Mouse (Mus musculus): ENCODE measurements around the gene Lrrk2. TPM values are rescaled to one million over a fixed set of nuclear protein-coding genes. Genes with fewer than 3 reads are reported as not detected.

The Lrrk2 gene
- total RNA-seq, 2 experiments from 2014 or later: 10.3 to 11.3 TPM

- no peak for DNase-seq
Measured at GRCm38 (mm10) chr15:91685880-91686563, 13.0 kb downstream of the Lrrk2 start.

GRCm38 (mm10) chr15:91690648-91691047, 17.7 kb downstream of the Lrrk2 start:
- DNase-seq: peak in 1 of 2 experiments; percentile 40

GRCm38 (mm10) chr15:91693051-91693450, 20.1 kb downstream of the Lrrk2 start:
- peak; percentile 53 to 60 for DNase-seq

GRCm38 (mm10) chr15:91693856-91694255, 20.9 kb downstream of the Lrrk2 start:
- DNase-seq: no peak

GRCm38 (mm10) chr15:91700841-91701240, 27.9 kb downstream of the Lrrk2 start:
- no peak for DNase-seq

- peak; percentile 73 to 77 for DNase-seq
Measured at GRCm38 (mm10) chr15:91702991-91703715, 30.2 kb downstream of the Lrrk2 start.

GRCm38 (mm10) chr15:91704091-91704490, 31.1 kb downstream of the Lrrk2 start:
- no peak for DNase-seq

- DNase-seq: no peak
Measured at GRCm38 (mm10) chr15:91709207-91710130, 36.5 kb downstream of the Lrrk2 start.

- no peak for DNase-seq
Measured at GRCm38 (mm10) chr15:91735216-91735922, 62.4 kb downstream of the Lrrk2 start.

- peak; percentile 18 to 73 for DNase-seq
Measured at GRCm38 (mm10) chr15:91736791-91737533, 64.0 kb downstream of the Lrrk2 start.

GRCm38 (mm10) chr15:91738808-91739207, 65.8 kb downstream of the Lrrk2 start:
- no peak for DNase-seq

- DNase-seq: no peak
Measured at GRCm38 (mm10) chr15:91745501-91745900, 72.5 kb downstream of the Lrrk2 start.

- DNase-seq: peak in 1 of 2 experiments; percentile 22
Measured at GRCm38 (mm10) chr15:91752111-91752510, 79.1 kb downstream of the Lrrk2 start.

GRCm38 (mm10) chr15:91753378-91754080, 80.6 kb downstream of the Lrrk2 start:
- DNase-seq: no peak

- DNase-seq: peak; percentile 22 to 66
Measured at GRCm38 (mm10) chr15:91754546-91754945, 81.6 kb downstream of the Lrrk2 start.

GRCm38 (mm10) chr15:91755756-91756155, 82.8 kb downstream of the Lrrk2 start:
- DNase-seq: peak in 1 of 2 experiments; percentile 14

GRCm38 (mm10) chr15:91772041-91772440, 99.1 kb downstream of the Lrrk2 start:
- no peak for DNase-seq

- DNase-seq: no peak
Measured at GRCm38 (mm10) chr15:91779166-91779565, 106.2 kb downstream of the Lrrk2 start.

GRCm38 (mm10) chr15:91781172-91781571, 108.2 kb downstream of the Lrrk2 start:
- DNase-seq: peak; percentile 22 to 57

- DNase-seq: no peak
Measured at GRCm38 (mm10) chr15:91788338-91788737, 115.4 kb downstream of the Lrrk2 start.

Measured in heart, adult 18-20 months (tissue).